Mouse (Mus musculus) left cerebral cortex, adult 2 months (tissue): Measurements from ENCODE around the gene Fbxl14. TPM values are rescaled to one million over a fixed set of nuclear protein-coding genes. Genes with fewer than 3 reads are reported as not detected.
A peak's percentile ranks its signal among the peaks of the same experiment; 100 is the strongest.

Experiments used
- DNase-seq, 2 experiments: peaks; one replicate each; pipeline ENCODE4 v3.0.0; 2021 to 2022; ENCODE audit warnings: low spot score in 2 of 2, mixed read lengths in 1 of 2; ENCODE audit errors: extremely low spot score in 1 of 2
- H3K27ac ChIP-seq: fragments of 200-600 bp; 2 replicates; pipeline ENCODE4 v1.8.1; 2022
- H3K4me3 ChIP-seq: fragments of 200-600 bp; 2 replicates; pipeline ENCODE4 v1.8.1; 2022
- CTCF ChIP-seq: fragments of 200-600 bp; IDR thresholded peaks from 2 replicates; pipeline ENCODE4 v1.8.1; 2022; ENCODE audit warnings: antibody characterized with exemption, mild to moderate bottlenecking, moderate library complexity
- intact Hi-C: fragments of 180-260 bp; cut with DNase I; formaldehyde crosslinking; loops from one replicate; pipeline ENCODE4 v1.15.1; 2025
- total RNA-seq, 2 experiments: library from RNA; stranded (reverse); gene quantifications; 2 replicates each; pipeline ENCODE4 v1.2.3; 2021

The Fbxl14 gene
- total RNA-seq, 2 experiments from 2014 or later, result 35.9 to 40.4 TPM

DNA sequence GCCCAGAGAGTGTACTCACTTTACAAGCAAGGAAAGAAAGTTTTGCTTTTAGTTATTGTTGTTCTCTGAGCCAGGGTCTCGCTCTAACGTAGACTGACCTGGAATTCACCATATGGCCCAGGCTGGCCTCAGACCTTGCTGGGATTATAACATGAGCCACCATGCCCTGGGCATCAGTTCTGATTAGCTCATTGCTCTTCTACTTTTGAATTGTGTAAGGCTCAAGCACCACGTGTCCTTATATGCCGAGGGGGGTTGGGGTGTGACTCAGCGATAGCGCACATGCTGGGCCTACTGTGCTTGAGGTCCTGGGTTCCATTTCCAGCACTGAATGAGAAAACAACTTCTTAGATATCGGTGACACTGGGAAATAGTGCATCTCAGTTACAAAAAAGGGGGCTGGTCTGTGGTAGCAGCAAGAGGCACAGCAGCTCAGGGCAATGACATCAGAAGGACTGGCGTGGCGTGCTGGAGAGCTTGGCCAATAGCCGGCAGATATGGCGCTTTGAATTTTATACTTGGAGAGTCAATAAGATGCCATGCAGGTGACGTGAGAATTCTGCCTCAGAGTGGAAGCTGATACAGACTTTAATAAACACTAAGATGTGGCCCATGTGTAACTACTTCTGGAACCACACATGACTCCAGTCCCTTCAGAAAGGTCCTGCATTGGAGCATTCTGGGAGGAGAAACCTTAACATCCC lies 7.1 kb downstream of the Fbxl14 start:
- Histone ChIP-seq H3K27ac (no peak overlapping the region), H3K4me3 (no peak overlapping the region)
- no peak for DNase-seq
- intact Hi-C loops, result loop anchor here (5.0 to 10.0 kb wide), 3 partner anchors 278 to 548 kb away; partner anchors contain the start of genes Erc1 and Wnk1
- no peak for TF ChIP-seq CTCF

DNA sequence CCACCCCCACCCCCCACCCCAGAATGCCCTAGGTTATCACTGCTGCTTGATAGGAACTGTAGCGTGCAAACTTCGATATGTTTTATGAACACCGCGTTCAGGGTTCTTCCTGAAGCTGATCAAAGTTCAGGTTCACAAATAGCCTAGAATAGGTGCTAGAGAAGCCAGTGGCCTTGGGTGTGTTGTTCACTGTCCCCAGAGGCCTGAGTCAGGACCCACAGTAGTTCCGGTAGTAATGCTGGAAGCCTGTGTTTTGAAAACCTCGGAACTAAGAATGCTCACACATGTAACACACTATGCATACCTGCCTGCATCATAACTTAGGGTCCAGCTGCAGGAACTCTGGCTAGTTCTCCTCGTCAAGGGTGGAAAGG lies 7.6 kb downstream of the Fbxl14 start:
- H3K27ac ChIP-seq, result no peak overlapping the region
- TF ChIP-seq CTCF, result no peak
- no peak for DNase-seq
- H3K4me3 ChIP-seq, result no peak overlapping the region
- intact Hi-C loops, result loop anchor here (5.0 to 10.0 kb wide), 3 partner anchors 278 to 548 kb away; partner anchors contain the start of genes Erc1 and Wnk1

DNA sequence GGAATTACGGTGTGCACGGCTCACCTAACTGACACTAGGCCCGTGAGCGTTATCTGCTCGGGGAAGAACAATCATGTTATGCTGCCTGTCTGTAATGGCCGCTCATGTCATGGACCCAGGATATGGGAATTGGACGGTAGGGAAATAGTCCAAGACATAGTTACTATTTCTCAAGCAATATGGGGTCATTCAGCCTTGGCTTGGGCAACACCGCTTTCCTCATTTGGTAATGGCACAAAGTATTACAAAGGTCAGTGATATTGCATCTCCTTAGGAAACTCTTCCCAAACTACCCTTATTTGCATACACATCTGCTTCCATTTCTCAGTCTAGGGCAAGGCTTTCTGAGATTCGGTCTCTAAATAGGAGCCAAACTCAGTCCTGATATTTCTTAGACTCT lies 8.2 kb downstream of the Fbxl14 start:
- no peak for TF ChIP-seq CTCF
- Histone ChIP-seq H3K4me3 (no peak overlapping the region), H3K27ac (no peak overlapping the region)
- no peak for DNase-seq
- intact Hi-C loops, result loop anchor here (5.0 to 10.0 kb wide), 3 partner anchors 277 to 547 kb away; partner anchors contain the start of genes Erc1 and Wnk1

DNA sequence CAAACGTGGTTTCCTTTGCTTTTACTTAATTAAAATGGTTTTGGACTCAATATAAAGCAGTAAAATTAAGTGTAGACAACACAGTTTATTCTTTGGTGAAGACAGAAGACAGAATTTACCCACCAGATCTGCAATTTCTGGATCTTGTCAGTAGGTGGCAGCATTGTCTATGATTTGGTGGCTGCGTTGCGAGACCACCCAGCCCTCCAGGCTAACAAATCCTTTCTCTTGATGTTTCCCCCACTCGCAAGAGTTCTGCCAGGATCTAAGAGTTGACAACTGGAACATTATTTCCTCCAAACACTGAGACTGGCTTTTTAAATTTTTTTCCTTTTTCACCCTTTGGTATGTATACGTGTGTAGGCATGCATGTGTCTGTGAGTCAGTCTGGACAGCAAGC lies 10.3 kb downstream of the Fbxl14 start:
- Histone ChIP-seq H3K4me3 (no peak overlapping the region), H3K27ac (no peak overlapping the region)
- intact Hi-C loops, result loop anchor here (5.0 to 10.0 kb wide), 6 partner anchors 218 to 708 kb away; partner anchors contain the start of genes Erc1 and Wnk1
- DNase-seq, result no peak
- TF ChIP-seq CTCF, result peak; percentile 86

DNA sequence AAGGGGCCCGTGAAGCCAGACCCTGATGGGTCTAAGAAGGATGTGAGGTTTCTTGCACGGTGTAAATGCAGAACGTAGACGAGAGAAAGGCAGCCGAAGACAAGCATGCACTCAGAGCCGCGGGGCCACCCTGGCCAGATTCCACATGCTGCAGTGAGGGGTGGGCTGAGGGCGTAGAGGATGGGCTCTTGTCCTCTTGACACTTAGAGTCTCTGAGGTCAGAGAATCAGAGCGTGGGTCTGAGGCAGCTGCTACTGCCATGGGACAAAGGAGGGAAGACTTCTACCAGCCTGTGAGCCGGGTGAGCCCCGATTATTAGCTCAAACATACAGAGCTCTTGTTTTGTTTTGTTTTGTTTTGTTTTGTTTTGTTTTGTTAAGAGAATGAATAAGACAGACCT lies 11.1 kb downstream of the Fbxl14 start:
- Histone ChIP-seq H3K27ac (no peak overlapping the region), H3K4me3 (no peak overlapping the region)
- DNase-seq, result no peak
- intact Hi-C loops, result loop anchor here (5.0 kb wide), 3 partner anchors 217 to 707 kb away; no protein-coding TSS in a partner anchor
- TF ChIP-seq CTCF, result no peak

DNA sequence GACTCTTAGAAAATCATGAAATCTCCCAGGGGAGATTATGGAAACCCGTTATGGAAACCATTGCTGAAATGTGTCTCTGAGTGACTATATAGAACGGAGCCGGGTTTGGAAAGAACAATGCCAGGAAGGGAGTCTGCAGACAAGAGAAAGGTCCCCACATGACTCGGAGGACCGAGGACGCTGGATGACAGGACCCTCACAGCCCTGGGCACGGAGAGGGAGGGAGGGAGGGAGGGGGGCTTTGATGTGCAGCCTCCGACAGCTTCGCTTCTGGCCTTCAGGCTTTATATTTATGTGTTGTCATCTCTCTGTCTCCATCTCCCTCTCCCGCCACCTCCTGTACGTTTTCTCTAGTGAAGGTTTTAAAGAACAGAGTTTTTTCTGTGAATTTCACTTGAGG lies 11.5 kb downstream of the Fbxl14 start:
- Histone ChIP-seq H3K27ac (no peak overlapping the region), H3K4me3 (no peak overlapping the region)
- intact Hi-C loops, result loop anchor here (5.0 kb wide), 3 partner anchors 216 to 706 kb away; no protein-coding TSS in a partner anchor
- no peak for TF ChIP-seq CTCF
- no peak for DNase-seq

DNA sequence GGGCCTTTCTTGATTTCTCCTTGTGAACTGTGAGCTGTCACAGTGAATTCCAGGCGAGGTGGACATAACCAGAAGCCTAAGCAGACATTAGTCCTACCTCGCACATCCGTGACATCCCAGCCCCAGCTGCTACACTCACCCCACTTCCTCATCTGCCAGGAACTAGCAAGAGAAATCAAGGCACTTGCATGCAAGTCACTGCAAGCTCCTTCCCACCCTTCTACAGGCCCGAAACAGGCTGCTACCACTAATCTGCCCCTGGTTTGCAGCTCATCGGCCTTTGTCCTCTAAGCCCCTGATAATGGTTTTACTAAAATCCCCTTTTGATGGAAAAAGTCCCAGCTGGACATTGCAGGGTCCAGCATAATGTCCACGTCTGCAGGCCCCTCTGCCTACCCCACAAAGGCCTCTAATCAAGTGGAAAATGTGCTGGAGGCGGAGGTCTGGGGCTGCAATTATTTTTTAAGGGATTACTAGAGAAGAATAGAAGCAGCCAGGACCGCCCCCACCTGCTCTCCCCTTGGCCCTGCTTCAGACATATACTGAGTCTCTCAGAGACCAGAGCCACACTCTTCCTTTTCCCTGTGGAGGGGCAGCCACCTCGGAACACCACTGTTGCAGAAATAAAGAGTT lies 12.6 kb downstream of the Fbxl14 start:
- H3K4me3 ChIP-seq, result no peak overlapping the region
- DNase-seq, result no peak
- no peak for TF ChIP-seq CTCF
- intact Hi-C loops, result loop anchor here (5.0 kb wide), 3 partner anchors 215 to 705 kb away; no protein-coding TSS in a partner anchor
- H3K27ac ChIP-seq, result no peak overlapping the region

DNA sequence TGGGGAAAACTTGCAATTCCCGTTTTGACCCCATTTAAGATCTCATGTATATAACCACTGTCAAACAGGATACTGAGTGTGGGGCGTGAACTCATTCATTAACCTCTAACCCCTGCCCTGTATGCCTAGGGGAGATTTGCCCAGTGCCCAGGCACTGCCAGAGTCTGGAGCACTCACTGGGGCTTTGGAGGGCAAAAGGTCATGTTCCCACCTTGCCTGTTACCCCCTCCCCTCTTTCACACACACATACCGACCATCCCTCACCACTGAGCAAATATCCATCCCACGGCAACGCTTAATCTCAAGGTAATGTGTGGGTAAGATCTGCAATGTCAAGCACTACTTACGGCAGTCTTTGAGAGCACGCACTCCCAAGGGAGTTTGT lies 13.2 kb downstream of the Fbxl14 start:
- TF ChIP-seq CTCF, result no peak
- intact Hi-C loops, result loop anchor here (5.0 kb wide), 3 partner anchors 215 to 705 kb away; no protein-coding TSS in a partner anchor
- Histone ChIP-seq H3K27ac (no peak overlapping the region), H3K4me3 (no peak overlapping the region)
- no peak for DNase-seq

DNA sequence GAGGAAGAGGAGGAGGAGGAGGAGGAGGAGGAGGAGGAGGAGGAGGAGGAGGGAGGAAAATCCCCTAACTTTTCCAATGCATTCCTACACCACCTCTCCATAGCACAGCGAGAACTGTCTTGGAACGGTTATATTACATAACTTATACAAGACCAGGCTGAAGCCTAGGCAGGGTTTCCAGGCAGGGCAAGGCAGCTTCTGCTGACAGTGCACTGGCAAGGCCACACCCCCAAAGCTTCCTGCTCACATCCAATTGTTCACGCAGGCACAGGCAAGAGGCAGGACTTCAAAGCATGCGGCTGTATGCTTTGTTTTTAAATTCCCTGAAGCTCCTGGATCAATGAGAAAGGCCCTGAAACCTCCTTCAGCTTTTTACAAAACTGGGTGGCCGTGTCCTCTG lies 19.8 kb downstream of the Fbxl14 start:
- intact Hi-C loops, result no loop called here
- TF ChIP-seq CTCF, result no peak
- no peak overlapping the region for H3K27ac ChIP-seq
- DNase-seq, result no peak
- H3K4me3 ChIP-seq, result no peak overlapping the region

DNA sequence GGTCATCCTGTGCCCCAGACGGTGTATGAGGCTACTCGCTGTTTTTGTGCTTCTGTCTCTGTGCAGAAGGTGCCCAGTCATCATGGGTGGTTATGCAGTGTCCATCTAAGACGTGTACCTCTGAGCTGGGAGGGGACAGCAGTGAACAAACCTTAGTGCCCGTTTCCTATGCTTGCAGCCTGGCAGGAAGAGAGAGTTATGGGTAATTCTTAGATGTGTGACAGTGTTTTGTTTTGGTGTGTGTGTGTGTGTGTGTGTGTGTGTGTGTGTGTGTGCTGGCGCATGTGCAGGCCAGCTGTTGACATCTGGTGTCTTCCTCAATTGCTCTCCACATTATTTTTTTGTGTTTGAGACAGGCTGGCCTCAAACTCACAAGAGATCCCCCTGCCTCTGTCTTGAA lies 20.6 kb downstream of the Fbxl14 start:
- intact Hi-C loops, result no loop called here
- DNase-seq, result no peak
- no peak for TF ChIP-seq CTCF
- no peak overlapping the region for H3K27ac ChIP-seq
- no peak overlapping the region for H3K4me3 ChIP-seq

DNA sequence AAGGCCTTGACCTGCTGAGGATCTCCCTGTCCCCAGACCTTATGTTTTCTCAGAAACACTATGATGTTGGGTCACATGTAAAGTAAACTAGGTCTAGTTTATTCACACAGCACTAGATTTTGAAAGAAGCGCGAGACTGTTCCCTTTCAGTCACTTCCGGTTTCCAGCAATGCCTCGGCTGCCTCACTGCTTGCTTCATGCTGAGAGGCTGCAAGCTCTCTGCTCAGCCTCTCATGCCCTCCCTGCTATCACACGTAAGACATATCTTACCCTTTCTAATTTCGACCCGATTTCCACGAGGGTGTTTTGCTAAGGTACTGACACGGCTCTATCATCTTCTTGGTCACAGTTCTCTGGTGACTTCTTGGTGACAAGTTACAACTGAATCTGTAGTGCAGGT lies 22.6 kb downstream of the Fbxl14 start:
- Histone ChIP-seq H3K4me3 (no peak overlapping the region), H3K27ac (no peak overlapping the region)
- TF ChIP-seq CTCF, result no peak
- no peak for DNase-seq
- intact Hi-C loops, result no loop called here

DNA sequence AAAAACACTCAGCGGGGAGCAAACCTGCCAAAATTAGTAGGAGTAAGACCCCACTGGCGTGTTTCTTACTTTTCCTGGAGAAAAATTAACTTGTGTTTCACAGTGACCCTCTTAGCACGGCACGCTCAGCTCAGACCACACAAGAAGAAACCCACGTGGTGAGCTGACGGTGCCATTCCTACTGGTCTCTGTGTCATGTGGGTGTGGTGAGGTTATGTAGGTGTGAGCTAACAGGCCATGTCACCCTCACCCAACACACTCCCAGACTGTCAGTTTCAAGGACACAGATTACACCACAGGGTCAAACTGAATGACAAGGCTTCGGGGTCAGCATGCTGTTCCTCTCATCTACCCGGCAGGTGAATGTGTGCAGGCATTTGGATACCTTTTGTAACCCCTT lies 25.3 kb downstream of the Fbxl14 start:
- intact Hi-C loops, result no loop called here
- no peak for DNase-seq
- Histone ChIP-seq H3K27ac (no peak overlapping the region), H3K4me3 (no peak overlapping the region)
- TF ChIP-seq CTCF, result no peak
